Mouse (Mus musculus): ENCODE data around the gene Gcc2. TPM values are rescaled to one million over a fixed set of nuclear protein-coding genes. Genes with fewer than 3 reads are reported as not detected.
"Not testable (repeated sequence)": the region's sequence is repeated elsewhere in the genome, so short reads cannot be mapped to it uniquely, and the experiment has no call there.

Gene Gcc2
- polyA plus RNA-seq, 1 experiment from 2014 or later, result 82.3 TPM

- H3K9ac ChIP-seq (replicated peaks), result no peak overlapping the region
- no peaks in the 10 kb centered on the region for H3K27me3 ChIP-seq (replicated peaks)
- no peak overlapping the region for H3K27ac ChIP-seq (replicated peaks)
- H3K36me3 ChIP-seq, result no peaks in the 10 kb centered on the region
- no peak for ATAC-seq (ENCODE audit: low FRiP score)
- WGBS, result 89% methylated on average over 6 of the region's 6 CpGs
- H3K4me3 ChIP-seq (replicated peaks), result no peak overlapping the region
- H3K4me2 ChIP-seq, result no peak overlapping the region
- H3K4me1 ChIP-seq, result no peaks in the 10 kb centered on the region
- 0 out of 2 replicates have a peak, but pooled peaks cover 3% of the 10 kb centered on the region for H3K9me3 ChIP-seq (replicated peaks)
Measured at GRCm38 (mm10) chr10:58220726-58221125, 34.6 kb upstream of the Gcc2 start.

- ATAC-seq (ENCODE audit: low FRiP score); H3K4me2 ChIP-seq; H3K27ac ChIP-seq (replicated peaks); H3K4me1 ChIP-seq; H3K27me3 ChIP-seq (replicated peaks); H3K4me3 ChIP-seq (replicated peaks); H3K9me3 ChIP-seq (replicated peaks); H3K9ac ChIP-seq (replicated peaks); H3K36me3 ChIP-seq: not testable (repeated sequence)
- WGBS, result 97% methylated on average over 2 of the region's 2 CpGs
Measured at GRCm38 (mm10) chr10:58221571-58221970, 33.7 kb upstream of the Gcc2 start.

- H3K27ac ChIP-seq (replicated peaks); H3K4me1 ChIP-seq; H3K4me3 ChIP-seq (replicated peaks); H3K36me3 ChIP-seq; H3K9me3 ChIP-seq (replicated peaks); H3K27me3 ChIP-seq (replicated peaks); ATAC-seq (ENCODE audit: low FRiP score); H3K9ac ChIP-seq (replicated peaks); H3K4me2 ChIP-seq: not testable (repeated sequence)
- WGBS, result 94% methylated on average over 4 of the region's 6 CpGs
Measured at GRCm38 (mm10) chr10:58223161-58223560, 32.1 kb upstream of the Gcc2 start.

GRCm38 (mm10) chr10:58223972-58224805, 31.1 kb upstream of the Gcc2 start:
- not testable (repeated sequence) for H3K36me3 ChIP-seq, H3K4me2 ChIP-seq

GRCm38 (mm10) chr10:58224827-58225785, 30.2 kb upstream of the Gcc2 start, which contains the start of gene AW822073:
AW822073 (minus strand) TSS chr10:58224930.
- H3K36me3 ChIP-seq; ATAC-seq (ENCODE audit: low FRiP score); H3K4me2 ChIP-seq; H3K9ac ChIP-seq (replicated peaks); H3K9me3 ChIP-seq (replicated peaks); H3K27me3 ChIP-seq (replicated peaks); H3K4me1 ChIP-seq; H3K4me3 ChIP-seq (replicated peaks); H3K27ac ChIP-seq (replicated peaks): not testable (repeated sequence)
- 86% methylated on average over 18 of the region's 18 CpGs for WGBS

More at GRCm38 (mm10) chr10:58223972-58224805, 31.1 kb upstream of the Gcc2 start:
- WGBS, result 86% methylated on average over 31 of the region's 31 CpGs
- H3K9ac ChIP-seq (replicated peaks); H3K4me3 ChIP-seq (replicated peaks); H3K27me3 ChIP-seq (replicated peaks); H3K9me3 ChIP-seq (replicated peaks); H3K4me1 ChIP-seq; H3K27ac ChIP-seq (replicated peaks); ATAC-seq (ENCODE audit: low FRiP score): not testable (repeated sequence)

GRCm38 (mm10) chr10:58226357-58226756, 28.9 kb upstream of the Gcc2 start:
- H3K27me3 ChIP-seq (replicated peaks); H3K4me2 ChIP-seq; H3K4me3 ChIP-seq (replicated peaks); H3K9me3 ChIP-seq (replicated peaks); H3K27ac ChIP-seq (replicated peaks); H3K36me3 ChIP-seq; H3K4me1 ChIP-seq; ATAC-seq (ENCODE audit: low FRiP score); H3K9ac ChIP-seq (replicated peaks): not testable (repeated sequence)
- WGBS, result 78% methylated on average over 4 of the region's 4 CpGs

GRCm38 (mm10) chr10:58227798-58228197, 27.5 kb upstream of the Gcc2 start:
- not testable (repeated sequence) for H3K27ac ChIP-seq (replicated peaks); ATAC-seq (ENCODE audit: low FRiP score); H3K9ac ChIP-seq (replicated peaks); H3K36me3 ChIP-seq; H3K4me2 ChIP-seq; H3K4me3 ChIP-seq (replicated peaks); H3K27me3 ChIP-seq (replicated peaks); H3K4me1 ChIP-seq
- 86% methylated on average over 2 of the region's 6 CpGs for WGBS
- peaks cover 18% of the 10 kb centered on the region for H3K9me3 ChIP-seq (replicated peaks)

GRCm38 (mm10) chr10:58230021-58230420, 25.3 kb upstream of the Gcc2 start:
- H3K27me3 ChIP-seq (replicated peaks); H3K9ac ChIP-seq (replicated peaks); H3K36me3 ChIP-seq; H3K4me1 ChIP-seq; H3K27ac ChIP-seq (replicated peaks); H3K4me3 ChIP-seq (replicated peaks); ATAC-seq (ENCODE audit: low FRiP score); H3K4me2 ChIP-seq: not testable (repeated sequence)
- H3K9me3 ChIP-seq (replicated peaks), result peaks cover 18% of the 10 kb centered on the region
- 56% methylated on average over 3 of the region's 3 CpGs for WGBS

GRCm38 (mm10) chr10:58231088-58231487, 24.2 kb upstream of the Gcc2 start:
- not testable (repeated sequence) for H3K9ac ChIP-seq (replicated peaks); H3K4me1 ChIP-seq; H3K36me3 ChIP-seq; H3K4me2 ChIP-seq; H3K27me3 ChIP-seq (replicated peaks); H3K27ac ChIP-seq (replicated peaks); H3K4me3 ChIP-seq (replicated peaks)
- WGBS, result 85% methylated on average over 5 of the region's 7 CpGs
- peaks cover 18% of the 10 kb centered on the region for H3K9me3 ChIP-seq (replicated peaks)
- peak; percentile 25 for ATAC-seq (ENCODE audit: low FRiP score)

- H3K4me3 ChIP-seq (replicated peaks); H3K36me3 ChIP-seq; H3K4me2 ChIP-seq; H3K27me3 ChIP-seq (replicated peaks); H3K4me1 ChIP-seq; H3K9ac ChIP-seq (replicated peaks); H3K27ac ChIP-seq (replicated peaks): not testable (repeated sequence)
- 91% methylated on average over 35 of the region's 35 CpGs for WGBS
- peak; percentile 87 for ATAC-seq (ENCODE audit: low FRiP score)
- peaks cover 15% of the 10 kb centered on the region for H3K9me3 ChIP-seq (replicated peaks)
Measured at GRCm38 (mm10) chr10:58231779-58232640, 23.3 kb upstream of the Gcc2 start.

GRCm38 (mm10) chr10:58232641-58232969, 22.7 kb upstream of the Gcc2 start, which contains the start of gene Duxf3:
Duxf3 (minus strand) TSS chr10:58232675.
- peak; percentile 32; the same call in 1 of the 2 replicates for ATAC-seq (ENCODE audit: low FRiP score)
- WGBS, result 86% methylated on average over 8 of the region's 8 CpGs
- H3K4me1 ChIP-seq, result not testable (repeated sequence)

More at GRCm38 (mm10) chr10:58232641-58232969, 22.7 kb upstream of the Gcc2 start, which contains the start of gene Duxf3:
- H3K27me3 ChIP-seq (replicated peaks); H3K36me3 ChIP-seq; H3K4me2 ChIP-seq; H3K27ac ChIP-seq (replicated peaks); H3K9ac ChIP-seq (replicated peaks); H3K4me3 ChIP-seq (replicated peaks): not testable (repeated sequence)
- H3K9me3 ChIP-seq (replicated peaks), result peaks cover 15% of the 10 kb centered on the region

Measured in neural tube, embryonic 15.5 days (tissue).